Mouse (Mus musculus) midbrain, embryonic 14.5 days (tissue): ENCODE measurements at regions not wholly inside any gene's neighbourhood (a gene's known extent, or its start where the extent isn't known, plus 50 kb on each side); places are given as distances from the start of the nearest gene placed in this dataset.
A peak's percentile ranks its signal among the peaks of the same experiment; 100 is the strongest.

ENCODE experiments used
- ATAC-seq: fragments of 200-750 bp; cut with Nextera tagmentation; 2 replicates; pipeline ENCODE4 v1.8.0; 2017; ENCODE audit warnings: moderate number of reproducible peaks, moderate library complexity; ENCODE audit not compliant: low FRiP score, low TSS enrichment
- DNase-seq: peaks from one replicate; pipeline ENCODE4 v3.0.0-alpha.2; 2015
- H3K27ac ChIP-seq: fragments of 300-500 bp; sonication (generic); replicated peaks from 2 replicates; pipeline ENCODE4 v1.5.1; 2014; ENCODE audit warnings: mild to moderate bottlenecking, low read depth, low read length, moderate library complexity
- H3K27me3 ChIP-seq: fragments of 300-500 bp; sonication (generic); 2 replicates; pipeline ENCODE4 v1.6.1; 2014; ENCODE audit warnings: low read length, control low read depth, mixed read lengths; ENCODE audit not compliant: control insufficient read depth, insufficient read depth
- H3K36me3 ChIP-seq: fragments of 300-500 bp; sonication (generic); 2 replicates; pipeline ENCODE4 v1.6.1; 2014; ENCODE audit warnings: low read length, control low read depth; ENCODE audit not compliant: control insufficient read depth, insufficient read depth
- H3K4me1 ChIP-seq: fragments of 300-500 bp; sonication (generic); 2 replicates; pipeline ENCODE4 v1.6.1; 2014; ENCODE audit warnings: mild to moderate bottlenecking, antibody characterized with exemption, low read length, control low read depth; ENCODE audit not compliant: control insufficient read depth, insufficient read depth
- H3K4me2 ChIP-seq: fragments of 300-500 bp; sonication (generic); 2 replicates; pipeline ENCODE4 v1.6.1; 2014; ENCODE audit warnings: mild to moderate bottlenecking, low read length, moderate library complexity
- H3K4me3 ChIP-seq: fragments of 300-500 bp; sonication (generic); replicated peaks from 2 replicates; pipeline ENCODE4 v1.5.1; 2014; ENCODE audit warnings: low read depth, low read length
- H3K9ac ChIP-seq: fragments of 300-500 bp; sonication (generic); replicated peaks from 2 replicates; pipeline ENCODE4 v1.6.1; 2014; ENCODE audit warnings: mild to moderate bottlenecking, low read length, moderate library complexity
- H3K9me3 ChIP-seq: fragments of 300-500 bp; sonication (generic); 2 replicates; pipeline ENCODE4 v1.6.1; 2016; ENCODE audit warnings: low read length, control low read depth, mixed read lengths; ENCODE audit not compliant: control insufficient read depth
- WGBS: fragments of 180-500 bp; shearing (Covaris S2); extraction: QIAGEN DNeasy Blood & Tissue Kit; methylation state at CpG from one replicate; pipeline ENCODE4 v1.1.7; 2014; 5-methylcytosine and 5-hydroxymethylcytosine counted together

DNA sequence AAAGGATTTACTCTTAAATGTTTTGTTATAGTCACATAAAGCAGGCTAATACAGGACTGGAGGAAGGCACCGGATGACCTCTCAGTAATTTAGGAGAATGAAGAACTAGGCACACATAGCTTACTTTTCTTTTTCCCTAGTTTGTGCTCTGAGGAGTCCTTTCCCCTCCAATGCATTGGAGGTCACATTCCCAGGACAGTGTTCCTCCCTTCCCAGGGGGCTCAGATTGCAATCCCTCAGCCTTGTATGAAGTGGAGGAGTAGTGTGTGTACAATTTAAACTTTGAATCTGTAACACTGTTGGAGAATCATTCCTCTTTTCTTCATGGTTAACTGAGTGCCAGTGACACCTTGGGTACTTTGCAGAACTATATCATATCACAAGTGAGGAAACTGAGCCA is 109.5 kb upstream of the Npy start:
- H3K4me3 ChIP-seq = no peak overlapping the region
- no peak overlapping the region for H3K4me2 ChIP-seq
- ATAC-seq (no peak), DNase-seq (no peak)
- no peak overlapping the region for H3K27ac ChIP-seq
- H3K36me3 ChIP-seq = no peaks in the 10 kb centered on the region
- peaks cover 5% of the 10 kb centered on the region; the same call in 1 of the 2 replicates for H3K4me1 ChIP-seq
- H3K27me3 ChIP-seq = no peaks in the 10 kb centered on the region
- H3K9ac ChIP-seq = no peak overlapping the region
- 93% methylated on average over 1 of the region's 1 CpGs for WGBS
- H3K9me3 ChIP-seq = no peaks in the 10 kb centered on the region

DNA sequence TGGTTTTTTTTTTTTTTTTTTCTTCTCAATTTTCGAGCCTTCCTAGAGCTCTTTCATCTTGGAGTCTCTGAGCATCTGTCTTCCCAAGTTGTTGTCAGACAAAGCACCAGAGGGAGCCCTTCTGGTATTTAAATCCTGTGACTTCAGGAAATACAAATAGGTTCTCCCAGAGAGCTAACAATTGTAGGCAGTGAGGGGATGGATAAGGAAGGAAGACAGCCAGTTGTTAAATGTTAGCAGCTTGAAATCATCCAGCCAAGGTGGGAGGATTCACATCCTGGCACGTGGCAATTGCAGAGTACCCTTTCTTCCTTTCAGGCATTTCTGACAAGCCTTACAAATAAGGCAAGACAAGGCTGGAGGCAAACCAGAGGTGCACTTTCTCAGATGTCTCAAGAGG is 106.0 kb upstream of the Npy start:
- Histone ChIP-seq H3K9me3 (no peaks in the 10 kb centered on the region), H3K4me1 (peaks cover 5% of the 10 kb centered on the region; the same call in 1 of the 2 replicates)
- WGBS = 3% methylated on average over 2 of the region's 2 CpGs

DNA sequence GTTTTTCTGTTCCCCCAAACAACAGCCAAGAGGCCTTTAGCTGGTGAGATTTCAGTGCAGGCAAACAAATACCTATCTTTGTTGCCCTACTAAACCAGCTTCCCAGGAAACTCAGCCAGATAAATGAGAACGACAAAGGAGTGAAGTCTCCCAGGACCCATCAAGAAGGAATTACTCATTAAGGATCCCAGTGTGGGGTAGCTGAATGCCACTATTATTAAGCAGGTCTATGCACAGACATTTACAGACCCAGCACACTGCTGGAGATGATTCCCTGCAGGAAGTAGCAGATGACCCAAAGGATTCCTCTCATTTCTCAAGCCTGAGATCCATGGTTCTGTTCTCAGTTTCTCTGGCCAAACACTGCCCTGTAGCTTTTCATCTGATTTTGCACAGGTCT is 105.6 kb upstream of the Npy start:
- peaks cover 5% of the 10 kb centered on the region; the same call in 1 of the 2 replicates for H3K4me1 ChIP-seq
- H3K27ac ChIP-seq = no peak overlapping the region
- no peaks in the 10 kb centered on the region for H3K9me3 ChIP-seq
- 25% methylated on average over 1 of the region's 1 CpGs for WGBS
- DNase-seq = no peak
- no peak overlapping the region for H3K4me3 ChIP-seq
- no peak overlapping the region for H3K9ac ChIP-seq
- no peak for ATAC-seq
- no peaks in the 10 kb centered on the region for H3K36me3 ChIP-seq
- H3K4me2 ChIP-seq = no peak overlapping the region
- H3K27me3 ChIP-seq = no peaks in the 10 kb centered on the region

More for the DNA sequence above, 106.0 kb upstream of the Npy start:
- Histone ChIP-seq H3K27ac (no peak overlapping the region), H3K4me3 (no peak overlapping the region), H3K9ac (no peak overlapping the region), H3K36me3 (no peaks in the 10 kb centered on the region), H3K4me2 (no peak overlapping the region), H3K27me3 (no peaks in the 10 kb centered on the region)
- DNase-seq = peak; percentile 73
- no peak for ATAC-seq

DNA sequence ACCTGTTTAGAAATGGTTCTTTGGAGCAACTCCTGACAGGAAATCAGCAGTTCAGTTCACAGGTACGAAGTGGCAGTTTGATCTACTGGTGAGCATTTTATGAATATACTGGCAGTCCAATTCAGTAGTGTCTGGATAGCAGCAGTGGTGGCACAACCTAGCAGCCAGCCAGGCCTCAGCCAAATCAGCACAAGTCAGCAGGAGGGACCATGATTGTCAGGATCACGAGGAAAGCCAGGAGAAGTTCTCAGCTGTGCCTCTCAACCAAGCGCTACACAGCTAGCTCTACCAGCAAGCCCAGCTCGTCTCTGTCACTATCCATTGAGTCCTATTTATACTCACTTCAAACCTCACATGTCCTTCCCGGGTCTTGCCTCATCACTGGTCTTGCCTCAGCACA is 89.3 kb upstream of the Npy start:
- no peaks in the 10 kb centered on the region for H3K4me1 ChIP-seq
- no peak for DNase-seq
- no peak overlapping the region for H3K27ac ChIP-seq
- H3K27me3 ChIP-seq = no peaks in the 10 kb centered on the region
- WGBS = 86% methylated on average over 5 of the region's 5 CpGs
- no peak for ATAC-seq
- H3K4me3 ChIP-seq = no peak overlapping the region
- H3K4me2 ChIP-seq = no peak overlapping the region
- no peaks in the 10 kb centered on the region for H3K9me3 ChIP-seq
- H3K36me3 ChIP-seq = no peaks in the 10 kb centered on the region
- H3K9ac ChIP-seq = no peak overlapping the region

GRCm38 (mm10) chr6:49743157-49743556 is 79.4 kb upstream of the Npy start:
- Histone ChIP-seq H3K4me2 (no peak overlapping the region), H3K4me3 (no peak overlapping the region), H3K27me3 (no peaks in the 10 kb centered on the region), H3K9me3 (0 out of 2 replicates have a peak, but pooled peaks cover 3% of the 10 kb centered on the region), H3K4me1 (no peaks in the 10 kb centered on the region), H3K27ac (no peak overlapping the region), H3K36me3 (no peaks in the 10 kb centered on the region), H3K9ac (no peak overlapping the region)
- DNase-seq = no peak
- 86% methylated on average over 3 of the region's 3 CpGs for WGBS
- ATAC-seq = no peak

GRCm38 (mm10) chr6:49745301-49745700 is 77.2 kb upstream of the Npy start:
- Histone ChIP-seq H3K27me3 (no peaks in the 10 kb centered on the region), H3K9me3 (0 out of 2 replicates have a peak, but pooled peaks cover 3% of the 10 kb centered on the region), H3K9ac (no peak overlapping the region), H3K27ac (no peak overlapping the region), H3K36me3 (no peaks in the 10 kb centered on the region), H3K4me1 (no peaks in the 10 kb centered on the region), H3K4me3 (no peak overlapping the region), H3K4me2 (no peak overlapping the region)
- DNase-seq (no peak), ATAC-seq (no peak)
- 58% methylated on average over 4 of the region's 4 CpGs for WGBS

DNA sequence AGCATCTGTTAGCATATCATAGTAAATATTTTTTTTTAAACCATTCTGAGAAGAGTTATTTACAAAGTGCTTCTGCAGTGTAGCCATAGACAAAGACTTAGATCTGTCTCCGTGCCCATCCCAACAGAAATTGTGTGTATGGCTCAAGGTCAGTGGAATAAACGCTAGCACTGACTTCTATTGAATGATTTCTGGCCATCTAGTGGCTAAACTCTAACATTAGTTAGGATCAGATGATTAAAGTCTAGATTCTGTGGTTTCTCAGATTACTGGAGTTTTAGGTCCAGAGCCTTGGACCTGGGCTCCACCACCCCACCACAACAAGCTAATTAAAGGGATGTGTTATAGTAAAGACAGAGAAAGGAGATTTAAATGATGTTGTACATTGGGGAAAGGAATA is 72.0 kb upstream of the Npy start:
- no peaks in the 10 kb centered on the region for H3K9me3 ChIP-seq
- no peak overlapping the region for H3K9ac ChIP-seq
- no peaks in the 10 kb centered on the region for H3K27me3 ChIP-seq
- H3K36me3 ChIP-seq = no peaks in the 10 kb centered on the region
- no peak overlapping the region for H3K4me3 ChIP-seq
- H3K4me2 ChIP-seq = no peak overlapping the region
- no peak overlapping the region for H3K27ac ChIP-seq
- H3K4me1 ChIP-seq = no peaks in the 10 kb centered on the region
- ATAC-seq = no peak
- 63% methylated on average over 2 of the region's 2 CpGs for WGBS
- no peak for DNase-seq

- DNase-seq (no peak), ATAC-seq (no peak)
- H3K4me2 ChIP-seq = no peak overlapping the region
- no peak overlapping the region for H3K27ac ChIP-seq
- no peaks in the 10 kb centered on the region for H3K27me3 ChIP-seq
- no peaks in the 10 kb centered on the region for H3K36me3 ChIP-seq
- H3K4me1 ChIP-seq = no peaks in the 10 kb centered on the region
- no peaks in the 10 kb centered on the region for H3K9me3 ChIP-seq
- no peak overlapping the region for H3K4me3 ChIP-seq
- WGBS = 92% methylated on average over 6 of the region's 6 CpGs
- no peak overlapping the region for H3K9ac ChIP-seq
Measured at GRCm38 (mm10) chr6:49759614-49760013, 62.9 kb upstream of the Npy start.

DNA sequence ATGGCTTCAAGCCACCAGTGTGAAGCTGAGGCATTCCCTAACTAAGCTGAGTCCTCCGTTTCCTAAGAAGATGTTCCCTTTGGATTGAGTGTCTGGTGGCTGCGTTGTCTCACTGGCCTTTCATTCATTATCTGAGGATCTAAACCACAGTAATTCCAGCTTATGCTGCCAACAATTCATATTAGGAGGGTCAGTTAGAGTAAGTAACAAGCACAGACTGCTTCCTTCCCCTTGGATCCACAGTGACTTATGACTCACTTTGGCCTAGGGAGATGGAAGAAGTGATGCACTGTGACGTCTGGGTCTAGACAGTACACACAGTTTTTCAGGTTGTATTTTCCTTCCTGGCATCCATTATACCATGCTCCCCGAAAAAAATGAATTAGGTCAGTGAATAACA is 57.8 kb upstream of the Npy start:
- Histone ChIP-seq H3K9ac (no peak overlapping the region), H3K9me3 (no peaks in the 10 kb centered on the region), H3K4me3 (no peak overlapping the region), H3K27ac (no peak overlapping the region), H3K4me2 (no peak overlapping the region), H3K4me1 (no peaks in the 10 kb centered on the region), H3K36me3 (no peaks in the 10 kb centered on the region), H3K27me3 (no peaks in the 10 kb centered on the region)
- 84% methylated on average over 4 of the region's 4 CpGs for WGBS
- no peak for DNase-seq
- no peak for ATAC-seq
